Mouse (Mus musculus) liver, adult 2 months (tissue): ENCODE data around the gene Syt17. TPM values are rescaled to one million over a fixed set of nuclear protein-coding genes. Genes with fewer than 3 reads are reported as not detected.
A peak's percentile ranks its signal among the peaks of the same experiment; 100 is the strongest.

Experiments
- DNase-seq: peaks from one replicate; pipeline ENCODE4 v3.0.0-alpha.2; 2011; ENCODE audit warnings: low read depth, low spot score; ENCODE audit errors: extremely low read depth
- H3K27ac ChIP-seq: fragments of 200-500 bp; replicated peaks from 2 replicates; pipeline ENCODE4 v1.5.1; 2012; ENCODE audit warnings: low read depth, mild to moderate bottlenecking, control low read depth, inconsistent platforms, low read length; ENCODE audit not compliant: insufficient read depth
- H3K27me3 ChIP-seq: fragments of 200-500 bp; 2 replicates; pipeline ENCODE4 v1.6.1; 2012; ENCODE audit warnings: mild to moderate bottlenecking, moderate library complexity, low read length, inconsistent platforms; ENCODE audit not compliant: control insufficient read depth, insufficient read depth
- H3K36me3 ChIP-seq: fragments of 200-500 bp; 2 replicates; pipeline ENCODE4 v1.6.1; 2012; ENCODE audit warnings: low read length, inconsistent platforms; ENCODE audit not compliant: control insufficient read depth, insufficient read depth
- H3K4me1 ChIP-seq: fragments of 200-500 bp; 2 replicates; pipeline ENCODE4 v1.6.1; 2011; ENCODE audit warnings: low read length; ENCODE audit not compliant: control insufficient read depth, insufficient read depth
- H3K4me3 ChIP-seq: fragments of 200-500 bp; 2 replicates; pipeline ENCODE4 v1.5.1; 2011; ENCODE audit warnings: low read depth, mild to moderate bottlenecking, control low read depth, low read length, moderate library complexity; ENCODE audit not compliant: insufficient read depth
- H3K79me2 ChIP-seq: fragments of 200-500 bp; 2 replicates; pipeline ENCODE4 v1.6.1; 2012; ENCODE audit warnings: inconsistent platforms, mild to moderate bottlenecking, low read length, moderate library complexity; ENCODE audit not compliant: control insufficient read depth, insufficient read depth
- H3K9ac ChIP-seq: fragments of 200-500 bp; 2 replicates; pipeline ENCODE4 v1.6.1; 2012; ENCODE audit warnings: low read depth, mild to moderate bottlenecking, control low read depth, inconsistent platforms, low read length
- CTCF ChIP-seq: fragments of 200-500 bp; IDR thresholded peaks from 2 replicates; pipeline ENCODE4 v1.5.1; 2011; ENCODE audit warnings: low read depth, low read length, control low read depth
- POLR2A ChIP-seq: fragments of 200-500 bp; IDR thresholded peaks from 2 replicates; pipeline ENCODE4 v1.6.1; 2011; ENCODE audit warnings: low read length, control low read depth; ENCODE audit not compliant: insufficient read depth; ENCODE audit errors: extremely low read depth
- WGBS: fragments of 180-500 bp; shearing (Covaris S2); methylation state at CpG from one replicate; pipeline ENCODE4 v1.1.7; 2018; 5-methylcytosine and 5-hydroxymethylcytosine counted together
- polyA plus RNA-seq: library from polyadenylated mRNA; depleted of rRNA; stranded (reverse); fragments of >200 nt; gene quantifications from 2 replicates; pipeline ENCODE4 v1.2.3, GENCODE M21; 2012
- total RNA-seq: library from RNA; depleted of rRNA; stranded (reverse); fragments of >200 nt; gene quantifications from 2 replicates; pipeline ENCODE4 v1.2.3, GENCODE M21; 2014

The Syt17 gene
- total and polyA plus RNA-seq, 2 experiments, result not detected

GRCm38 (mm10) chr7:118453722-118454121 lies 5.7 kb upstream of the Syt17 start:
- Histone ChIP-seq H3K27me3 (no peaks in the 10 kb centered on the region), H3K4me3 (no peak overlapping the region), H3K4me1 (peaks cover 9% of the 10 kb centered on the region), H3K36me3 (no peaks in the 10 kb centered on the region), H3K27ac (no peak overlapping the region), H3K9ac (no peak overlapping the region), H3K79me2 (no peaks in the 10 kb centered on the region)
- no peak for TF ChIP-seq CTCF
- TF ChIP-seq POLR2A, result no peak
- WGBS, result 63% methylated on average over 4 of the region's 4 CpGs
- no peak for DNase-seq

- H3K4me1 ChIP-seq, result peaks cover 9% of the 10 kb centered on the region
- peak; percentile 71 for DNase-seq
- H3K79me2 ChIP-seq, result no peaks in the 10 kb centered on the region
- no peak for TF ChIP-seq CTCF
- TF ChIP-seq POLR2A, result no peak
- no peak overlapping the region for H3K27ac ChIP-seq
- H3K27me3 ChIP-seq, result no peaks in the 10 kb centered on the region; the same call in 1 of the 2 replicates
- no peaks in the 10 kb centered on the region for H3K36me3 ChIP-seq
- WGBS, result 18% methylated on average over 2 of the region's 2 CpGs
- H3K4me3 ChIP-seq, result no peak overlapping the region
- no peak overlapping the region for H3K9ac ChIP-seq
Observed at GRCm38 (mm10) chr7:118452940-118453339, 4.9 kb upstream of the Syt17 start.

GRCm38 (mm10) chr7:118447291-118448133 lies 510 bp downstream of the Syt17 start:
- Histone ChIP-seq H3K9ac (no peak overlapping the region), H3K4me1 (peaks cover 6% of the 10 kb centered on the region)
- no peak for DNase-seq

GRCm38 (mm10) chr7:118443895-118444485 lies 4.0 kb downstream of the Syt17 start:
- Histone ChIP-seq H3K9ac (no peak overlapping the region), H3K4me3 (no peak overlapping the region), H3K79me2 (no peaks in the 10 kb centered on the region), H3K27me3 (peaks cover 13% of the 10 kb centered on the region), H3K4me1 (0 out of 2 replicates have a peak, but pooled peaks cover 2% of the 10 kb centered on the region), H3K27ac (no peak overlapping the region), H3K36me3 (no peaks in the 10 kb centered on the region)
- 56% methylated on average over 7 of the region's 7 CpGs for whole genome bisulfite sequencing
- DNase-seq, result no peak
- TF ChIP-seq CTCF, result no peak
- no peak for TF ChIP-seq POLR2A

More at GRCm38 (mm10) chr7:118447291-118448133, 510 bp downstream of the Syt17 start:
- no peak for TF ChIP-seq CTCF
- TF ChIP-seq POLR2A, result no peak
- Histone ChIP-seq H3K27ac (no peak overlapping the region), H3K4me3 (peak overlapping the region; percentile 10; the same call in 1 of the 2 replicates), H3K36me3 (no peaks in the 10 kb centered on the region), H3K79me2 (no peaks in the 10 kb centered on the region), H3K27me3 (peaks cover 13% of the 10 kb centered on the region)
- 1% methylated on average over 65 of the region's 65 CpGs for WGBS

GRCm38 (mm10) chr7:118443371-118443770 lies 4.7 kb downstream of the Syt17 start:
- WGBS, result 22% methylated on average over 9 of the region's 9 CpGs
- Histone ChIP-seq H3K79me2 (no peaks in the 10 kb centered on the region), H3K27ac (no peak overlapping the region), H3K36me3 (no peaks in the 10 kb centered on the region), H3K27me3 (peaks cover 13% of the 10 kb centered on the region), H3K4me3 (no peak overlapping the region), H3K4me1 (0 out of 2 replicates have a peak, but pooled peaks cover 2% of the 10 kb centered on the region), H3K9ac (no peak overlapping the region)
- no peak for DNase-seq
- TF ChIP-seq POLR2A (no peak), CTCF (no peak)
